Mouse (Mus musculus) liver (tissue): ENCODE measurements around the gene Dnah5.
"Not testable (repeated sequence)": the region's sequence is repeated elsewhere in the genome, so short reads cannot be mapped to it uniquely, and the experiment has no call there.

ENCODE experiments used
- DNase-seq: peaks from one replicate; pipeline ENCODE4 v3.0.0-alpha.2; 2020; ENCODE audit warnings: mixed read lengths

The Dnah5 gene

GRCm38 (mm10) chr15:28307884-28308283 is 104.3 kb downstream of the Dnah5 start:
- DNase-seq: no peak

- DNase-seq: no peak
Measured at GRCm38 (mm10) chr15:28310516-28310915, 107.0 kb downstream of the Dnah5 start.

- no peak for DNase-seq
Measured at GRCm38 (mm10) chr15:28313451-28313850, 109.9 kb downstream of the Dnah5 start.

GRCm38 (mm10) chr15:28315812-28316528 is 112.4 kb downstream of the Dnah5 start:
- DNase-seq: peak; percentile 18

GRCm38 (mm10) chr15:28322533-28322932 is 119.0 kb downstream of the Dnah5 start:
- DNase-seq: no peak

- DNase-seq: no peak
Measured at GRCm38 (mm10) chr15:28326985-28327384, 123.4 kb downstream of the Dnah5 start.

GRCm38 (mm10) chr15:28327441-28327840 is 123.9 kb downstream of the Dnah5 start:
- no peak for DNase-seq

- DNase-seq: no peak
Measured at GRCm38 (mm10) chr15:28341151-28341550, 137.6 kb downstream of the Dnah5 start.

- no peak for DNase-seq
Measured at GRCm38 (mm10) chr15:28367561-28367960, 164.0 kb downstream of the Dnah5 start.

- DNase-seq: no peak
Measured at GRCm38 (mm10) chr15:28370431-28370830, 166.9 kb downstream of the Dnah5 start.

- DNase-seq: no peak
Measured at GRCm38 (mm10) chr15:28371506-28371905, 168.0 kb downstream of the Dnah5 start.

GRCm38 (mm10) chr15:28374394-28374793 is 170.8 kb downstream of the Dnah5 start:
- DNase-seq: no peak

- DNase-seq: no peak
Measured at GRCm38 (mm10) chr15:28380909-28381308, 177.4 kb downstream of the Dnah5 start.

- DNase-seq: not testable (repeated sequence)
Measured at GRCm38 (mm10) chr15:28393723-28394122, 190.2 kb downstream of the Dnah5 start.

- no peak for DNase-seq
Measured at GRCm38 (mm10) chr15:28395481-28395880, 191.9 kb downstream of the Dnah5 start.

- no peak for DNase-seq
Measured at GRCm38 (mm10) chr15:28398472-28398871, 194.9 kb downstream of the Dnah5 start.

GRCm38 (mm10) chr15:28399258-28399657 is 195.7 kb downstream of the Dnah5 start:
- DNase-seq: no peak

- DNase-seq: no peak
Measured at GRCm38 (mm10) chr15:28404630-28405029, 201.1 kb downstream of the Dnah5 start.

GRCm38 (mm10) chr15:28405136-28405535 is 201.6 kb downstream of the Dnah5 start:
- DNase-seq: no peak

- DNase-seq: no peak
Measured at GRCm38 (mm10) chr15:28439702-28440101, 236.2 kb downstream of the Dnah5 start.

GRCm38 (mm10) chr15:28444494-28444893 is 240.9 kb downstream of the Dnah5 start:
- DNase-seq: no peak

- not testable (repeated sequence) for DNase-seq
Measured at GRCm38 (mm10) chr15:28461091-28461778, 257.7 kb downstream of the Dnah5 start.

GRCm38 (mm10) chr15:28466591-28467247 is 263.2 kb downstream of the Dnah5 start:
- DNase-seq: no peak
